Mouse (Mus musculus): Measurements from ENCODE around the gene Fbxl8. TPM values are rescaled to one million over a fixed set of nuclear protein-coding genes. Genes with fewer than 3 reads are reported as not detected.

Gene Fbxl8
- total RNA-seq, 2 experiments from 2014 or later, result 0.52 to 1.1 TPM

DNA sequence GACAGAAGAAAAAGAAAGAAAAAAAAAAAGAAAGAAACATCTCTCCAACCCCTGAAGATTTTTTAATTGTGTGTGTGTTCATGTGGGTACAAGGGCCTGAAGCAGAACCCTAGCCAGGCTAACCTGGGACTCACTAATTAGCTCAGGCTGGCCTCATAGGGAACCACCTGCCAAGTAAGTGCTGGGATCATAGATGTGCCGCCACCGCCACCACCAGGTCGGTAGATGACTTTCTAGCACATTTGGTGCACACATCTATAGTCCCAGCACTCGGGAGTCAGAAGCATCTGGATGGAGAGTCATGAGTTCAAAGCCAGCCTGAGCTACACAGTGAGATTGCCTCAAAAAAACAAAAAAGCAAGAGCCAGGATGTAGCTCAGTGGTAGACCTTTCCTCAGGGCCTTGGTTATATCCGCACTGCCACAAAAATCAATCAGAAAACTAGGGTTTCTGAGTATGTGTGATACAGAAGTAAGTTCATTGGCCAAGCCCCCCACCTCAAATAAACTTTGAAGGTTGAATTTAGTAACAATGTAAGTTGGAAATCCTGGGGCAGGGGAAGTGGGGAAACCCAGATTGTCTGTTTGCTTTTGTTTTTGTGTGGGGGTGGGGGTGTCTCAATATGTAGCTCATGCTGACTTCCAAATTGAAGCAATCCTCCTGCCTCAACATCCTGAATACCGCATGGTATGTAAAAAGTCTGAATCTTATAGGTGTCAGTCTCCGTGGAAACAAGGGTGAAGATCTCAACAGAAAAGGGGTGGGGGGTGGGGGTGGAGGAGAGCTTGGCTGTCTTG is 6.9 kb upstream of the Fbxl8 start:
- no peak for DNase-seq (ENCODE audit: low spot score in 2 of 2)

DNA sequence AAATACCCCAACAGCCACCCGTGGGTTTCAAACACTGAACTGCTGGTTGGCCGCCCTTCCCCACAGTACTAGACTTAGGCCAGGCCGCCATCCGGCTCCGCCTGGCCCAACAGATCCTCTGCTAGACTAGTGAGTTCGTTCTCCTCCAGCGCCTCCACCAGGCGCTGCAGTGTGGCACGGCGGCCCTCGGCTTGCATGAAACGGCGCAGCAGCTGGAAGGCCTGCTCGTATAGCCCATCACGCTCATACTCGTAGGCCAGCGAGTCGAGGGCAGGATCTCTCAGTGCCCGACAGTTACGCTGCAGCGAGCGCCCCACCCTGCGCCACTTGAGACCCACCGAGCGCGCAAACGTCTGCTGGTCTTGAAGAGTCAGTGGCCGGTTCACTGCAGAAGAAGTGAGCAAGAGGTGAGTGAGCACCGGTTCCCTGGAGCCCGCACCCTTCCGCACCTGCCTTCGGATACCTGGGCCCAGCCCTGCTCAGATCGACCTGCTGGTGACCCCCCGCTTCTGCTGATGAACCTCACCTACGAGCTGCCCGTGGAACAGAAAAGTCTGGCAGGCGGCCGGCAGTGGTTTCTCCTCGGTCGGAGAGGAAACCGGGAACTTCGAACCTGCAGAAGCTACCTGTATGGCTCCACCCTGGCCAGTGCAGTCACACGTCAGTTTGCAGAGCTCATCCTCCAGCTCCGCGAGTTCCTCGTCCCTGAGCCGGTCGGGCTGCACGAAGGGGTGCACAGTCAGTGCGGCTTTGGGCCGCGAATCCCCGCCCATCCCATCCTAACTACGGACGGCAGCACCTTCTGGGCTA is 5.3 kb upstream of the Fbxl8 start:
- no peak for DNase-seq (ENCODE audit: low spot score in 2 of 2)

- DNase-seq (ENCODE audit: low spot score in 2 of 2), result peak in 1 of 2 experiments; percentile 72
These were observed 4.6 kb upstream of the Fbxl8 start for GRCm38 (mm10) chr8:105259721-105260320.

DNA sequence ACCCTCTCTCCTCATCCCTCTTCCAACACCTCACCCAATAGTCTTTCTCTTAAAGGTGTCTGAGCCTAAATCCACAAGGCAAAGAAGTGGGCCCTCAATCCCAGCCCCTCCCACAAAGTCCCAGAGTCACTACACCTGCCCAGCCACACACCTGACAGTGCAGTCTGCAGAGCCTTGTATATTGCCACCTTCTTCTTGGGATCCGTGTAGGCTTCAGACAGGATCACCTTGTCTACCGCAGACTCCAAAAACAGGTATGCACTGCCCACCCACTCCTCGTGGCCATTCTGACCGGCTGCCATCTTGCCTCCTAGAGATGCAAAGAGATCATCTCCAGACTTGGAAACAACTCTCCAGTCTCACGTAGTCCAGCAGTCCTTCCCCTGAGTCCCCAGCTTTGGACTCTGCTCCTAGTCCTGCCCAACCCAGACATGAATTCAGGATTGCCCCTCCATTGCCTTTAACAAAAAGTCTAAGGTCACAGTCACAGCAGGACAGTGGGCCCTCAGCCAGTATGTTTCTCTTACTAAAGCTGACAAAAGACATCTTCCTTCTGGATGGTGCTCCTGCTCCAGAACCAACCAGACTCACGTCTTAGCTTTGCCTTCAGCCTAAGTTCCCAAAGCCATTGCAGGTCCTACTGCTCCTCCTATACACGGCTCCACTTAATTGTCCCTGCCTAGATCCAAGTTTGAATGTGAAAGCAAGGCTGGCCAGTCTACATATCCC is 3.9 kb upstream of the Fbxl8 start:
- DNase-seq (ENCODE audit: low spot score in 2 of 2), result no peak

DNA sequence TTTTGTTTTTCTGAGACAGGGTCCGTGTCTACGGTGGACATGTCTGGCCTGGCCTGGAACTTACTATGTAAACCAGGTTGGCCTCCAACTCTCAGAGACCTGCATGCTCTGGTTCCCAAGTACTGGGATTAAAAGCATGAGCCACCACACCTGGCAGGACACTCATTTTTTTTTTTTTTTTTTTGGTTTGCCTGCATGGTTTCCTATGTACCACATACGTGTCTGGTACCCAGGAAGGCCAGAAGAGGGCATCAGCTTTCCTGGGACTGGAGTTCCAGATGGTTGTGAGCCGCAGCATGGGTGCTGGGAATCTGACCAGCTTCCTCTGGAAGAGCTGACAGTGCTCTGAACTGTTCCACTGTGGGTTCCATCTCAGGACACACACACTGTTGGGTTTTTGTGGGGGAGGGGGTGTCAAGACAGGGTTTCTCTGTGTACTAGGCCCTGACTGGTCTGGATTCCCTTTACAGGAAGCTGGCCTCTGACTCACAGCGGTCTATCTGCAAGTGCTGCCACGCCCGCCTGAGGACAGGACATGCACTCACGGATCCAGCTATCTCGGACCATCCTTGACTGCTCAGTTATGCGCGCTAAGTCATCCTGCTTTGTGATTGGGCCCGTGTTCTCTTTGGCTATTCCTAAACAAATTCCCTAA is 3.0 kb upstream of the Fbxl8 start:
- no peak for DNase-seq (ENCODE audit: low spot score in 2 of 2)

GRCm38 (mm10) chr8:105263244-105263912 is 1.1 kb upstream of the Fbxl8 start:
- DNase-seq (ENCODE audit: low spot score in 2 of 2), result no peak

DNA sequence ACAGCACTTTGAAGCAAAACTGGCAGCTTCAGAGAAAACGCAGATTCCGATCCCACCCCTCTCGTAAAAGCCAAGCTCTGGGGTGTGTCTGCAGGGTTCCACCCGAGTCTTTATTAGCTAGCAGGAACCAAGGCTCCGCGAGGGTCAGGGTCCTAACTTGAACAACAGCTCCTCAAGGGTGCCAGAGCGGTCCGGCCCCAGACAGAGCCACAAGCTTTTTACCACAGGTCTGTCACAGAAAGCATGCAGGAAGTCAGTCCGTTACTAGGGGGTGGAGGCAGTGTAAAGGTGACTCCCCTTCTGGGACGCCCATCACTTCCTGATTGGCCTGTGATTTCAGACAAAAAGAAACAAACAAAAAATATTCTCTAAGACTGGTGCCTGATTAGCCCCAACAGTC is 680 bp downstream of the Fbxl8 start:
- DNase-seq (ENCODE audit: low spot score in 2 of 2), result no peak

DNA sequence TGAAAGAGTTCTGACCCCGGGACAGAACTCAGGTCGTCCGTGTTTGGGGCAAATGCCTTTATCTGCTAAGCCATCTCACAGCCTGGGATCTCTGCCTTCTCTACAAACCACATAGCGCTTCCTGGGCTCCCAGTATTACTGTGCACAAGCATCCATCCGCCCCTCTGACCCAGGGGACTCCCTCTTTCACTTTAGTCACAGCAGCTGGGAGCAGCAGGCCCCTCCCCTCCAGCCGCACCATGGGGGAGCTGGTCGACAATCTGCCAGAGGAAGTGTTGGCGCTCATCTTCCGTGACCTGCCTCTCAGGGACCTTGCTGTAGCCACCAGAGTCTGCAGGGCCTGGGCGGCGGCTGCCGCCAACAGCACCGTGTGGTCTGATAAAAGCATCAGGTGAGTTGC is 2.3 kb downstream of the Fbxl8 start:
- no peak for DNase-seq (ENCODE audit: low spot score in 2 of 2)

- peak; percentile 71 to 84 for DNase-seq (ENCODE audit: low spot score in 2 of 2)
These were observed 4.1 kb downstream of the Fbxl8 start for GRCm38 (mm10) chr8:105268342-105269074.

DNA sequence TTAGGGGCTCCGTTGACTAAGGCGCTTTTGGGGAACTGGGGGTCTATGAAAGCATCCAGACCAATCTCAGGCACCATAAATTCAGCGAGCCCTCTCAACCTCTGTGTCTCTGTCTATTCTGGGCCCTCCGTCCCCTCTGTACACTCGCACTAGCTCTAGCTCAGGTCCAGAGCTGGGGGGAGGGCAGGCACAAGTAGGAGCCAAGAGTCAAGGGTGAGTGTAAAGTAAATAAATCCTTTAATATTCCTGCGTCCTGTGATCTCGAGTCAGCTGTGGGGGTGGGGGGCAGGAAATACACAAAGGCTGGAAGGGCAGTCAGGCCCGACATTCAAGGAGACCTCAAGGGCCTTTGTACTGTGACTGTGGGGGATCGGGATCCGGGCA is 4.6 kb downstream of the Fbxl8 start:
- DNase-seq (ENCODE audit: low spot score in 2 of 2), result no peak

GRCm38 (mm10) chr8:105269461-105269947 is 5.1 kb downstream of the Fbxl8 start, which contains the start of gene Hsf4:
Gene Hsf4, plus strand, starts transcription at chr8:105269801.
- no peak for DNase-seq (ENCODE audit: low spot score in 2 of 2)

- DNase-seq (ENCODE audit: low spot score in 2 of 2), result no peak
These were observed 5.9 kb downstream of the Fbxl8 start for GRCm38 (mm10) chr8:105270101-105270915.

- DNase-seq (ENCODE audit: low spot score in 2 of 2), result no peak
These were observed 6.4 kb downstream of the Fbxl8 start for GRCm38 (mm10) chr8:105270916-105271186.

- no peak for DNase-seq (ENCODE audit: low spot score in 2 of 2)
These were observed 10.9 kb downstream of the Fbxl8 start for GRCm38 (mm10) chr8:105275387-105275786.

DNA sequence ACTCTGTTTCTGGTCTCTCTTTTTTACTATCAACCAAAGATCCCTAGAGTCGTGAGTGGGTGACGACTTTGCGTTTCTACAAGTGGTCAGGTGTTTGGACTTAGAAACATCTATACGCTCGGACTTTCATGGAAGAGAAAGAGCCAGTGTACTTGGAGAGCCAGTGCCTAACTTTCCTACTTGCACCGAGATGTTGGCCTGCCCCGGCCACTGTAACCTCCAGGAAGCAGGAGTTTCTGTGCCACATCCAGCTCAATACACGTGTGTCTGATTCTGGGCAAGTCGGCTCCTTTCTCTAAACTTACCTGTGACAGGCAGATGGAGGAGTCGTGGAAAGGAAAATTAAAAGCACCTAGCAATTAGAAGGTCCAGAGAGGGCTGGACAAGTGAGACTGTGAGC is 11.4 kb downstream of the Fbxl8 start, which contains the start of gene Nol3:
Nol3 (plus strand) TSS at position 301 of the 400 bp plus-strand sequence.
- DNase-seq (ENCODE audit: low spot score in 2 of 2), result no peak

GRCm38 (mm10) chr8:105276292-105277120 is 12.1 kb downstream of the Fbxl8 start:
- peak in 1 of 2 experiments; percentile 43 for DNase-seq (ENCODE audit: low spot score in 2 of 2)

GRCm38 (mm10) chr8:105278911-105279334 is 14.5 kb downstream of the Fbxl8 start:
- peak; percentile 78 to 87 for DNase-seq (ENCODE audit: low spot score in 2 of 2)

GRCm38 (mm10) chr8:105280567-105280966 is 16.1 kb downstream of the Fbxl8 start:
- DNase-seq (ENCODE audit: low spot score in 2 of 2), result no peak

All from layer of hippocampus, postnatal 14 days (tissue).